Mouse (Mus musculus) liver, embryonic 15.5 days (tissue): Measurements from ENCODE around the gene Cd47. TPM values are rescaled to one million over a fixed set of nuclear protein-coding genes. Genes with fewer than 3 reads are reported as not detected.
A peak's percentile ranks its signal among the peaks of the same experiment; 100 is the strongest.

Experiments used
- ATAC-seq: fragments of 200-750 bp; cut with Nextera tagmentation; 2 replicates; pipeline ENCODE4 v1.8.0; 2017; ENCODE audit warnings: moderate number of reproducible peaks, mild to moderate bottlenecking, moderate library complexity; ENCODE audit not compliant: insufficient read depth
- H3K27ac ChIP-seq: fragments of 300-500 bp; sonication (generic); replicated peaks from 2 replicates; pipeline ENCODE4 v1.5.1; 2015; ENCODE audit warnings: mild to moderate bottlenecking, inconsistent platforms
- H3K27me3 ChIP-seq: fragments of 300-500 bp; sonication (generic); 2 replicates; pipeline ENCODE4 v1.6.1; 2015; ENCODE audit warnings: mild to moderate bottlenecking, inconsistent platforms
- H3K36me3 ChIP-seq: fragments of 300-500 bp; sonication (generic); replicated peaks from 2 replicates; pipeline ENCODE4 v1.6.1; 2015; ENCODE audit warnings: moderate library complexity, mild to moderate bottlenecking, inconsistent platforms
- H3K4me1 ChIP-seq: fragments of 300-500 bp; sonication (generic); replicated peaks from 2 replicates; pipeline ENCODE4 v1.6.1; 2015; ENCODE audit warnings: inconsistent platforms
- H3K4me2 ChIP-seq: fragments of 300-500 bp; sonication (generic); 2 replicates; pipeline ENCODE4 v1.6.1; 2015; ENCODE audit warnings: moderate library complexity, mild to moderate bottlenecking, inconsistent platforms
- H3K4me3 ChIP-seq: fragments of 300-500 bp; sonication (generic); replicated peaks from 2 replicates; pipeline ENCODE4 v1.5.1; 2015; ENCODE audit warnings: mild to moderate bottlenecking, inconsistent platforms
- H3K9ac ChIP-seq: fragments of 300-500 bp; sonication (generic); 2 replicates; pipeline ENCODE4 v1.6.1; 2015; ENCODE audit warnings: moderate library complexity, mild to moderate bottlenecking, inconsistent platforms
- H3K9me3 ChIP-seq: fragments of 300-500 bp; sonication (generic); replicated peaks from 2 replicates; pipeline ENCODE4 v1.6.1; 2016; ENCODE audit warnings: inconsistent platforms
- WGBS: fragments of 180-500 bp; shearing (Covaris S2); methylation state at CpG from one replicate; pipeline ENCODE4 v1.1.7; 2015; ENCODE audit warnings: mixed read lengths; ENCODE audit not compliant: insufficient replicate concordance; 5-methylcytosine and 5-hydroxymethylcytosine counted together
- polyA plus RNA-seq: library from polyadenylated mRNA; unstranded; fragments of >200 nt; fragmentation: Nextera tagmentation; extraction: Ambion mirVana; gene quantifications from 2 replicates; pipeline ENCODE4 v1.2.1, GENCODE M21; 2015

Cd47 gene
- polyA plus RNA-seq, 1 experiment from 2014 or later: 301 TPM

DNA sequence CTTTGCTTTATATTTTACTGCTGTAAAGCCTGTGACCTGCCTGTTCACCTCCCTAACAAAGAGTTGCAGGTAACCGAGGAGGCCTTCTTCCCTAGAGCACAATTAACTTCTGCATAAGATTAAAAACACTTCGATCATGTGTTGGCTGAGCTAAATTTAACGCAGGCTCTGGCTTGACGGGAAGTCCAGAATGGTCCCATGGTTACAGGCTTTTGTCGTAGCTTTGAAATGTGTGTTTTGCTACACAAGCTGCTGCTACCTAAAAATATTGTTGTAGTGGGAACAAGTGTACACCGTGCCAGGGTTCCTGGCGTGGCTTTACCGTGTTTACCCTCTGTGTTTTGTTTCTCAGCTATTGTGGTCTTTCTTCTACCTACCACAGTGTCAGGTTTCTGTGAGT lies 109.2 kb downstream of the Cd47 start:
- 83% methylated on average over 8 of the region's 8 CpGs for WGBS
- Histone ChIP-seq H3K4me2 (no peak overlapping the region), H3K4me1 (peaks cover 29% of the 10 kb centered on the region), H3K9ac (no peak overlapping the region), H3K4me3 (no peak overlapping the region), H3K27me3 (no peaks in the 10 kb centered on the region), H3K9me3 (no peaks in the 10 kb centered on the region), H3K27ac (no peak overlapping the region), H3K36me3 (peaks cover 92% of the 10 kb centered on the region)
- ATAC-seq: no peak

DNA sequence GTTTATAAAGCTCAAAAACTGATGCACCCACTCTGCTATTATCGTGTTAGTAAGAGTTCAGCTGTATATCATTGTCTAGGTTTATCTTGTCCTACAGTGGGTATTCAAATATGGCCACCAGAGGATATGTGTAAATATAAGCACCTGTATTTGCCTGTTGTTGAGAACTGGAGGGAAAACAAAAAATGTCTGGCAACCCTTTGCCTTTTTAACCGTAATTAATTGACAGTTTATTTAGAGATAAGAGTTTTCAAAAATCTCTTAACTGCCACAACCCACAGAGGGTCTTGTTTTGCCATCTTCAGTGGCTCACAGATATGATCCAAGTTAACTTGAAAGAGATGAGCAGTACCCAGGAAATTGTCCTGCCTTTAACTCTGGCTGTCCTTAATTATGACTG lies 113.8 kb downstream of the Cd47 start:
- Histone ChIP-seq H3K4me2 (no peak overlapping the region), H3K27ac (no peak overlapping the region), H3K9ac (no peak overlapping the region), H3K4me3 (no peak overlapping the region), H3K27me3 (no peaks in the 10 kb centered on the region), H3K36me3 (peaks cover 73% of the 10 kb centered on the region), H3K4me1 (no peaks in the 10 kb centered on the region), H3K9me3 (no peaks in the 10 kb centered on the region)
- WGBS: 66% methylated on average over 2 of the region's 2 CpGs
- no peak for ATAC-seq

DNA sequence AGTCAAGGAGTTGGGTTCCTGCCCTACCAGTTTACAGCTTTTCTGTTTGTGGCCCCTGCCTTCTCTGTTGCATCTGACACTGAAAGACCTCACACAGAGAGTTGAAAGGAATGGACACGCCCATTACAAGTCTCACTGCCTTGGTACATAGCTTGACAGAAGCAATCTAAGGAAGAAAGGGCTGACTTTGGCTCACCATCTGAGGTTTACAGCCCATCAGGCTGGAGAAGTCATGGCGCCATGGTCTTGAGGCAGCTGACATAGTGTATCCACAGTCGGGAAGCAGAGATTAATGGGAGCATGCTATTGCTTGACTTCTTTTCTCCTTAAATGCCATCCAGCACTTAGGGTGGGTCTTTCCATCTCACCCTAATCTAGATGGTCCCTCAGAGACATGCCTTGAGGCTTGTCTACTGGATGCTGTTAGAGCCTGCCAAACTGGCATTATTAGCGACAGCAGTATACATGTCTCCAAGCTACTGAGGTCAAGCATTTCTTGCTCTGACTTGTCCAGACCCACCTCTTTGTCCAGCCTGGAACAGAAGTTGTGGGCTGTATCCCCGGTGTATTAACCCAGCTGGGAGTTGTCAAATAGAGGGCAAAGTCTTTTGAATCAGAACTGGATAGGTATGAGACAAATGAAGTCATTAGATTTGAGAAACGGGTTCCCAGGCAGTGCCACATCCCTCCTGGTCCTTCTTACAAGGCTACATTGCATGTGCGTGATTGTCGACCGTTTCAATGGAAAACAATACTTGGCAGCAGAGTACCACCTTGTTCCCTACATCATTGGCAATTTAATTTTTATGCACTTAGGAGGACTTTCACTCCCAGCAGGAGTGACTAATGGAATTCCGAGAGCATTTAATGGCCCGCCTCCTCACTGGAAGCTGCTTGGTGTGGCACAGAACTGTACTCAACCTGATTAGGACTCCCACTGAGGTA lies 115.5 kb downstream of the Cd47 start:
- Histone ChIP-seq H3K9ac (no peak overlapping the region), H3K27me3 (no peaks in the 10 kb centered on the region), H3K4me3 (no peak overlapping the region), H3K36me3 (peaks cover 59% of the 10 kb centered on the region), H3K4me2 (no peak overlapping the region), H3K4me1 (no peaks in the 10 kb centered on the region), H3K9me3 (no peaks in the 10 kb centered on the region), H3K27ac (no peak overlapping the region)
- 87% methylated on average over 11 of the region's 11 CpGs for WGBS
- 0 out of 2 replicates have a peak, but pooled peaks have one; percentile 12 for ATAC-seq

- WGBS: 86% methylated on average over 10 of the region's 10 CpGs
- Histone ChIP-seq H3K27ac (no peak overlapping the region), H3K27me3 (no peaks in the 10 kb centered on the region), H3K9ac (no peak overlapping the region), H3K36me3 (peaks cover 21% of the 10 kb centered on the region), H3K9me3 (no peaks in the 10 kb centered on the region), H3K4me2 (no peak overlapping the region), H3K4me1 (no peaks in the 10 kb centered on the region), H3K4me3 (no peak overlapping the region)
- no peak for ATAC-seq
Measured at GRCm38 (mm10) chr16:49920191-49920590, 119.9 kb downstream of the Cd47 start.

GRCm38 (mm10) chr16:49921677-49922076 lies 121.3 kb downstream of the Cd47 start:
- Histone ChIP-seq H3K4me1 (no peaks in the 10 kb centered on the region; the same call in 1 of the 2 replicates), H3K4me3 (no peak overlapping the region), H3K27me3 (no peaks in the 10 kb centered on the region), H3K9ac (no peak overlapping the region), H3K36me3 (peaks cover 7% of the 10 kb centered on the region), H3K4me2 (no peak overlapping the region), H3K9me3 (no peaks in the 10 kb centered on the region), H3K27ac (no peak overlapping the region)
- ATAC-seq: no peak
- WGBS: 77% methylated on average over 6 of the region's 6 CpGs

DNA sequence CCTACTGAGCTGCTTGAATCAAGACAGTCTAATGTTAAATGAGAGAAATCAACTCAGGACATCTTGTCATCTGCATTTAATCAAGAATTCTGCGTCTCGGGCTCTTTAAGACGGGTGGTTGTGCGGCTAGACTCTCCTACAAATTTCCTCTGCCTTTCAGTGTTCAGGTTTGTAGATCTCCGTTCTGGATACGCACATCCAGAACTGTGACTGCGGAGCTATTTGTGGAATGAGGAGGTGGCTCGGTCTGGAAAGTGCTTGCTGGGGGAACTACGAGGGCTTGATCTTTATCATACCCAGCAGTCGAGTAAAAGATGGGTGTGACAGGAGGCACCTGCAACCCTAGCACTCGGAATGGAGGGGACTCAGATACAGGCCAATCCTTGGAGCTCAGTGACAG lies 121.8 kb downstream of the Cd47 start:
- H3K27me3 ChIP-seq: no peaks in the 10 kb centered on the region
- no peak overlapping the region for H3K27ac ChIP-seq
- H3K9me3 ChIP-seq: no peaks in the 10 kb centered on the region
- peaks cover 3% of the 10 kb centered on the region; the same call in 1 of the 2 replicates for H3K36me3 ChIP-seq
- H3K4me2 ChIP-seq: no peak overlapping the region
- no peaks in the 10 kb centered on the region; the same call in 1 of the 2 replicates for H3K4me1 ChIP-seq
- WGBS: 61% methylated on average over 11 of the region's 11 CpGs
- ATAC-seq: no peak
- H3K4me3 ChIP-seq: no peak overlapping the region
- H3K9ac ChIP-seq: no peak overlapping the region

DNA sequence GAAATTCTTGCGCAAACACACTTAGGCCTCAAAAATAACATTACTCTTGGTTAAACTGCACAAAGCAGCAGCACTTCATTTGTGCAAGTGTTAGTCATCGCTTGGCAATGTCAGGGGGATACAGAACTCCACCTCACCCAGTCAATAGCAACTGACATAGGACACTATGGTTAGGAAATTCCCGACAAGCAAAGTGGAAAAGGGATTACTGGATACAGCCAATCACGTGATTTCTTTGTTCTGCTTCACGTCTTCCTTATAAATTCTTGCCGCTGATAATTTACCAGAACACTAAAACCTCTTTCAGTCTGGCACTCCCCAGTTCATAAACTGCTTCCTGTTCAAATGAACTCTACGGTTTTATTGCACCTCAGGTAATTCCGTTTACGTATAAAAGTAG lies 123.4 kb downstream of the Cd47 start:
- H3K27ac ChIP-seq: no peak overlapping the region
- H3K27me3 ChIP-seq: no peaks in the 10 kb centered on the region
- H3K4me1 ChIP-seq: no peaks in the 10 kb centered on the region; the same call in 1 of the 2 replicates
- 85% methylated on average over 9 of the region's 9 CpGs for WGBS
- no peaks in the 10 kb centered on the region for H3K9me3 ChIP-seq
- ATAC-seq: no peak
- no peak overlapping the region for H3K9ac ChIP-seq
- H3K36me3 ChIP-seq: peaks cover 3% of the 10 kb centered on the region; the same call in 1 of the 2 replicates
- H3K4me3 ChIP-seq: no peak overlapping the region
- H3K4me2 ChIP-seq: no peak overlapping the region

GRCm38 (mm10) chr16:49924941-49925340 lies 124.6 kb downstream of the Cd47 start:
- 63% methylated on average over 1 of the region's 1 CpGs for WGBS
- no peak for ATAC-seq
- H3K4me1 ChIP-seq: no peaks in the 10 kb centered on the region; the same call in 1 of the 2 replicates
- H3K9me3 ChIP-seq: no peaks in the 10 kb centered on the region
- no peaks in the 10 kb centered on the region for H3K36me3 ChIP-seq
- H3K27ac ChIP-seq: no peak overlapping the region
- no peaks in the 10 kb centered on the region for H3K27me3 ChIP-seq
- H3K9ac ChIP-seq: no peak overlapping the region
- no peak overlapping the region for H3K4me2 ChIP-seq
- H3K4me3 ChIP-seq: no peak overlapping the region

DNA sequence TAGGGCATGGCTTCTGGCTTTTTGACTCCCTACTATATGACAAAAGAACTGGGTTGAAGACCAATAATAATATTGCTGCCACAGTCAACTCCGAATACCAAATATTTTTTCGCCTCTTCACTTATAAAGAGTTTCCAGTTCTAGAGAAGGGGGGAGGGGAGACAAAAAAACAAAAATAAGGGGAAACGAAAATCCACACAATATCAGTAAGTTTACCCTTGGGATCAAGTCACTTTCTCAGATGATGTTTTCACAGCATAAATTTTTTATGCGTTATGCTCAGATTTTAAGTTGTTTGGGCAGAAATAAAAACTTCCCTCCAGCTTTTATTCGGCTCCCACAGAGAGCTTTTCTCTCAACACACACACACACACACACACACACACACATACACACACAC lies 132.9 kb downstream of the Cd47 start:
- Histone ChIP-seq H3K36me3 (no peaks in the 10 kb centered on the region), H3K9ac (no peak overlapping the region), H3K9me3 (no peaks in the 10 kb centered on the region), H3K4me1 (peaks cover 9% of the 10 kb centered on the region), H3K27ac (no peak overlapping the region), H3K4me2 (no peak overlapping the region), H3K4me3 (no peak overlapping the region), H3K27me3 (no peaks in the 10 kb centered on the region)
- no peak for ATAC-seq
- WGBS: 66% methylated on average over 5 of the region's 5 CpGs

DNA sequence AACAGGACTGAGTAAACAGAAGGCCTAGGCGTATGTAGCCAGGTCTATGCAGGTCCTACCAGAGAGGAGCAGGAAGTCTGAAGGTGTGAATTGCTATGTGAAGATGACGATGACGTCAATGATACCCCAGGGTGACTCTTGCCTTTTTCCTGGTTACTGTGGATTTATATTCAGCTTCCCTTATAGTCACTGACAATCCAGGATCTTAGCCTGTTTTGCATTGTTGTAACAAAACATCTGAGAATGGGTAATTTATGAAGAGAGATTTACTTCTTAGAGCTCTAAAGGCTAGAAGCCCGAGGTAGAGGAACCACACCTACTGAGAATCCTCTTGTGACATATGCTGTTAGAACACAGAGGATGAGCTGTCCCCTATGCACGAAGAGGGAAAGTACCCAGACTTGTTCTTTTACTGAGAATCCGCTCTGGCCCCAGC lies 135.7 kb downstream of the Cd47 start:
- H3K27ac ChIP-seq: no peak overlapping the region
- H3K9ac ChIP-seq: no peak overlapping the region
- WGBS: 67% methylated on average over 6 of the region's 6 CpGs
- no peak overlapping the region for H3K4me2 ChIP-seq
- no peaks in the 10 kb centered on the region for H3K27me3 ChIP-seq
- H3K4me1 ChIP-seq: peaks cover 9% of the 10 kb centered on the region
- no peaks in the 10 kb centered on the region for H3K36me3 ChIP-seq
- H3K4me3 ChIP-seq: no peak overlapping the region
- H3K9me3 ChIP-seq: no peaks in the 10 kb centered on the region
- ATAC-seq: no peak

- Histone ChIP-seq H3K9me3 (no peaks in the 10 kb centered on the region), H3K36me3 (no peaks in the 10 kb centered on the region), H3K4me2 (no peak overlapping the region), H3K4me1 (peaks cover 9% of the 10 kb centered on the region), H3K27ac (no peak overlapping the region), H3K9ac (no peak overlapping the region), H3K4me3 (no peak overlapping the region), H3K27me3 (no peaks in the 10 kb centered on the region)
- WGBS: 43% methylated on average over 5 of the region's 5 CpGs
- no peak for ATAC-seq
Measured at GRCm38 (mm10) chr16:49936793-49937192, 136.5 kb downstream of the Cd47 start.
